Mouse (Mus musculus): ENCODE measurements around the gene Lamb3. TPM values are rescaled to one million over a fixed set of nuclear protein-coding genes. Genes with fewer than 3 reads are reported as not detected.

The Lamb3 gene
- total RNA-seq, 2 experiments from 2014 or later: 2.2 to 2.5 TPM

DNA sequence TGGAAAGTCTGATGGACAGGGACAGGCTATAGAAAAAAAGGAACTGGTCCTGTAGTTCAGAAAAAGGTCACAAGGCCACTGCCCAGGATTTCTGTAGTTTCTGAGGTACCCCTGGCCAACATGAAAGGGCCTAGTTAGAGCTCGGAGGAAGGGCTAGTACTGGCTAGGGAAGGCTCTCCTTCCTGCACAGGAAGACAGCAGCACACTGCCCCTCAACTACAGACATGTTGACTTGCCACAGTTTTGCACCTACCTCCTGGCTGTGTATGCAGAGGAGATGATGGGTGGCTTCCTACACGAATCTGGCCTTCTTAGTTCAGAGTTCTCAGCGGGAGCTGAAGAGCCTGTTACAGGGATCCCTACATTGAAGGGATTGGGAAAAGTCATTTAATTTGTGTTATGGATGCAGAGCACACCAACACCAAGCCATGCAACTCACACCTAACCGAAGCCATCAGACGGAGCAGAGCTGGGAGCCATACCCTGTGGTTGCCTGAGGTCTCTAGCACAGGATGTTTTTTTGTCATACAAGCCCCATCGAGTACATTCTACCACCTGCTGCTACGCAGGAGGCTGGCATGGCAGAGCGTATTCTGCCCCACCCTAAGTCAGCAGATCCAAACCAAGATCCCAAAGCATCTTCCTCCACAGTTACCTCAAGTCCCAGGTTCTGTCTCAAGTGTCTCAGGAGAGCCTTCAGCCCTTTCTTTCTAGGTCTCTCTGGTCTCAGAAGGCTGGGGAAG lies 6.7 kb upstream of the Lamb3 start:
- peak; percentile 44 for ATAC-seq (ENCODE audit: poor library complexity, severe bottlenecking)

DNA sequence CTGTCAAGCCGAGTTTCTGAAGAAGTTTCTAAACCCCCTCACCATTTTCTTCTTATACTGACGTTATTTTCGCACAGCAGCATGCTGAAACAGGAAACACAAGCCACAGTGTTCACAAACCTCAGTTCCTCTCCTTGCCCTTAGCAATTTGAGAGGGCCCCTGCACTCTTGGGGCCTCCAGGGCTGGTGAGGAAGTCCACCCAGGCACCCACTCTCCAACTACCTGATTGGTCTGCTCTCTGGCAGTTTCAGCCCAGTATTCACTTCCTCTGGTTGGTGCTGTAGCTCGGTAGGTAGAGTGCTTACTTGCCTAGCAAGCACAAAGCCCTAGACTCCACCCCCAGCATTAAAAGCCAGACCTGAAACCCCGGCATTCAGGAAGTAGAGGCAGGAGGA lies 6.1 kb upstream of the Lamb3 start, which contains the start of gene Traf3ip3:
TSS of gene Traf3ip3 (minus strand) at position 321 of the 396 bp plus-strand sequence.
- peak; percentile 83 for ATAC-seq (ENCODE audit: poor library complexity, severe bottlenecking)

DNA sequence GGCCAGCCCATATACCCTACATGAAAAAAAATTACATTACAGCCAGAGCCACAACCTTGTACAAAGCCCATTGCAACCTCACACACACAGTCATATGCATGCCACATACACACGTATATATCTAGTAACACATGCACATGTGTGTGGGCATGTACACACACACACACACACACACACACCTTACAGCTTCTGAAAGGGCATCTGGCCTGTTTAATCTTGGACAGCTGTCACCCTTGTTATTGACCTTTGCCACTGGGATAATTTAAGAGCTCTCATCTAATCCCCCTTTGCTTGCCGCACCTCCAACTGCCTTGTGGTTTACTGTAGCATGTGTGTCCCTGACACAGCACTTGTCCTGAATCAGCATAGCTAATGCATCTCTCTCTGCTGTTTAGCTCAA lies 3.7 kb upstream of the Lamb3 start:
- no peak for ATAC-seq (ENCODE audit: poor library complexity, severe bottlenecking)

DNA sequence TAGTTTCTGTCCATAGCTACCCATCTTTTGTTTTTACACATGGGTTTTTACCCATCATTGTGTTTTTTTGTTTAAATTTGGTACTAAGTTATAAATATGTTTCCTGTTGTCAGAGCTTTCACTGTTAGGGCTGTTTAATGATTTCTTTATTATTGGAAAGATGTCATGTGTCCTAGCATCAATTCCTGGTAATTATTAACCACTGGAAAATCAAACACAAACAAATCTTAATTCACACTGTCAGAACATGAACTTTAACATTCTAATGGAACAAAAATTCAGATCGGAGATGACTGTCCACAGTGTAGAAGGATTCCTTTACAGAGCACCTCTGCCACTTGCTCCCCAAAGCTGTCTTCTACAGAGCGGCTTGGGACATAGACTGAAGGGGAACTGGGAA lies 2.1 kb upstream of the Lamb3 start:
- no peak for ATAC-seq (ENCODE audit: poor library complexity, severe bottlenecking)

DNA sequence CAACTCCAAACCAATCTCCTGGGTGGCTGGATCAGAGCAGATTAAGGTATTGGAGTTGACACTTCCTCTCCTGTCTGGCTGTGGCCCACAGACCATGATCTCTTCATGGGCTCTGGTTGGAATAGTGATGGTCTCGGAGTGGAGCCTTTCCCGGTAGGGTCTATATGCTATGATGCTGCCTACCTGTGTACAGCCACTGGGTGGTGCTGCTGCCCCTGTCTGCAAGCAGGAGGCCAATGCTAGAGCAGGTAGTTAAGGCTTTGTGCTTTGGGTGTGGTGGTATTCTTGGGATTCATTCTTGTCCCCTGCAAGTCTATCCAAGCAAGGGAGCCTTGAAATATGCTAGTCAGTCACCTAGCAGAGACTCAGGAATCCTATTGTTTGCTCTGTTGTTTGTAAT lies 679 bp downstream of the Lamb3 start:
- ATAC-seq (ENCODE audit: poor library complexity, severe bottlenecking): peak; percentile 98

DNA sequence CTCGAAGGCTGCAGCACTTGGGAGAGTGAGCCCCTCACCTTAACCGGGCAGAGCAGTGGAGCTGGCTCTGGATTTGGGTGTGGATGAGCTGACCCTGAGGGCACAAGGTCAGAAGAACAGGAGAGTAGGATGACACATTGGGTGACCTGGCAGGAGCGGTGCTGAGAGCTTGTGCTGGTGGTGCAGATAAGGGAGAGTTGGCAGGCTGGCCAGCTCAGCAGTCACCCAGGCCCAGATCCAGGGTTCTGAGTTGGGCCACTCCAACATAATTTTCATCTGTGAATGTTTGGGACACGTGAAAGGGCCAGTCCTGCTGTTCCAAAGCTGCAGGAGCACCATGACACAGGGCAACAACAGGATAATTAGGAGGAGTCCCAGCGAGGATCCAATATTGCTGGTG lies 3.9 kb downstream of the Lamb3 start:
- no peak for ATAC-seq (ENCODE audit: poor library complexity, severe bottlenecking)

DNA sequence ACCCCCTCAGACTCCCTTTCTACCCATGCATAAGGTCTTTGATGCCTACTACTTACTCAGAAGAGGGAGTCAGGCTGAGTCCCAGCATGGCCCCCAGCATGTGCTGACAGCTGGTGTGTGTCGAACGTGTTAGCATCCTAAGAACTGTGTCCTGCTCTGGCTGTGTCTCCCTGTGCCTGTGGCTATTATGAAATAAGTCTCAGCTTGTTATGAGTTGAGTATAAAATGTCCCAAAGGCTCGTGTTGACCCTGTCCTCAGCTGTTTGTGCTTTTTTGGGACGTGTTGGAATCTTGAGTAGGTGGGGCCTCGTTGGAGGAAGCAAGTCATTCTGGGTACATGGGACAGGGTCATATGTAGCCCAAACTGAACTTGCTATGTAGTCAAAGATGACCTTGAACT lies 6.6 kb downstream of the Lamb3 start:
- ATAC-seq (ENCODE audit: poor library complexity, severe bottlenecking): no peak

DNA sequence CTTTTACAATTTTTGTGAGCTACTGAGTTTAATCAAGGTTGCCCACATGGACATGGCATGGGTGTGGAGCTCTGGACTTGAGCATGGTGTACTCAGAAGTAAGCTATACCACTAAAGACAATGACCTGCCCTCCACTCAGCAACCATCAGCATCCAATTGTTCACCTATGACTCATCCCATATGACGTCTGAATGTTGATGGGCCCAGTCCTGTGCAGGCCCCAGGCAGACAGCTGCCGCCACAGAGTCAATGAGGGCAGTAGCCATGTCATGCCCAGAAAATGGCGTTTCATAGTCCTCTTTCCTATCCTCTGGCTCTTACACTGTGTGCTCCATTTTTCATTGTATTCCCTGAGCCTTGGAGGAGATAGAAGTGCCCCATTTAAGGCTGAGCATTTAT lies 8.5 kb downstream of the Lamb3 start:
- no peak for ATAC-seq (ENCODE audit: poor library complexity, severe bottlenecking)

DNA sequence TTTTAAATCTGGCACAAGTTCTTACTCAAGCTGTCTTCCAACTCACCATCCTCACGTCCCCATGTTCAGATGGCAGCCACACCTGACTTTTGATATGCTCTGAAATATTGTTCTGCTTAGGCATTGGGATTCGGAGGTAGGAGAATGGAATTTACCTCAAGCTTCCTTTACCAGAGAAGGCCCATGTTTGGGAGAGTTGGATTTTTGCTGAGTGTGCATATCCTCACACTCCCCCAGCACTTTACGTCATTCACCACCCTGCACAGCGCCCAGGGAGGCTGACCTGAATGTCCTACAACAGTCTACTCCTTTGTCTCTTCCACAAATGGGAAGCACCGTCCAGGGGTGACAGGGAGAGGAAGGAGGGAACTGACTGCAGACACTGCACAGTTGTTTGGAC lies 12.9 kb downstream of the Lamb3 start:
- no peak for ATAC-seq (ENCODE audit: poor library complexity, severe bottlenecking)

DNA sequence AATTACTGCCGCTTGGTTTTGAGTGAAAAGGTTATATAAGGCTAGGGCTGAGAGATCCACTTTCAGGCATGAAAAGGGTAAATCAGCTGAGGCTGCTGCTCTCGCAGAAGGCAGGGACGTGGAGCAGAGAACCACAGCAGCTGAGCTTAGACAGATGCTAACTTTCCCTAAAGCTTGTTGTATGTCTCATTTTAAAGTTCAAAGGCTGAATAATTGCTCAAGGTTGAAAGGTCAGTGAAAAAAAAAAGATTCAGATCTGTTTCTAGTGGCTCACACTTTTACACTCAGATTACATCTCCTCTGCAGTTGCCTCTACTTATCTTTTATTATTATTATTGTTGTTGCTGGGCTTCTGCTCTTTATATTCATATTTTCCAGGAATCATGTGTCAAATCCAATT lies 18.0 kb downstream of the Lamb3 start:
- no peak for ATAC-seq (ENCODE audit: poor library complexity, severe bottlenecking)

DNA sequence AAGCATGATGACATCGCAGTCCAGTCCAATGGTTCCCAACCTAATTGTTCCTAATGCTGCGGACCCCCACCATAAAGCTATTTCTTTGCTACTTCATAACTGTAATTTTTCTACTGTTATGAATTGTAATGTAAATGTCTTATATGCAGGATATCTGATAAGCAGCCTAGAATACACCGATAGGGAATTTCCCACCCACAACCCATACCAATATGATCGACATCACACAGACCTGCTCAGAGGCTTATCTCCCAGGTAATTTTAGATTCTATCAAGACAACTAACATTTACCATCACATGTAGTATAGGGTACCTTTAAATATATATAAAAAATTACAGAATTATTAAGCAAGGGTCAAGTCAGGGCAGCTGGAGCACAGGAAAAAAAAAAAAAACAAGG lies 18.6 kb downstream of the Lamb3 start:
- no peak for ATAC-seq (ENCODE audit: poor library complexity, severe bottlenecking)

DNA sequence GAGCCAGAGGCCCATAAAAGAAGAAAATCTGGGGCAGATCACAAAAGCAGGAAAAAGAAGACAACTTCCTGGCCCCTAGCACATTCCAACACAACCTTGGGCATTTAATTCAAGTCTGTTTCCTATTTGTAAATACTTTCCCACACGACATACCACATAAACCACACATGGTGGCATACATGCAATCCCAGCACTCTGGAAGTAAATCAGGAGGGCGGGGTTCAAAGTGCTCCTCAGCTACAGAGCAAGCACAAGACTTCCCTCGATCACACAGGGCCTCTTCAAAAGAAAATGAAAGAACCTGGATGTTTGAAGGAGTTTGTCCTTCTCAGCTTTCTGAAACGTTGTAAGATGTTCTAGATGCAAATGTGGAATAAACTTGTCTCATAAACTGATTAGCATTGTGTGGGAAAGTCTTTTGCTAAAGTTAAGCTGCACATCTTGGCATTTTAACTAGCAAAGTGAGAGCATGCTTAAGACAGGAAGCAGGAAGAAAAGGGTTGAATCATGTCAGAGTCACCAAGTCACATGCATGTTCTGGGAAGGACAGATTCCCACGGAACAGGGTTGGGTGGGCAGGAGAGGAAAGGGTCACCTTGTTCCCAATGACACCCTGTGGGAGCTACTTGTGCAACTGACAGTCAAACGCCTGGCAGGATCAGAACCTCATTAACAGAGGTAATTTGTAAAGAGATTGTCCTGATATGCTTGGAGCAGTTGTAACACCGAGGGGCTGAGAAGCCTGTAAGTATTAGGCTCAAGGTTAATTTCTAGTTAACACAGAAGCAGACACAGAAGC lies 19.4 kb downstream of the Lamb3 start:
- ATAC-seq (ENCODE audit: poor library complexity, severe bottlenecking): peak; percentile 44

DNA sequence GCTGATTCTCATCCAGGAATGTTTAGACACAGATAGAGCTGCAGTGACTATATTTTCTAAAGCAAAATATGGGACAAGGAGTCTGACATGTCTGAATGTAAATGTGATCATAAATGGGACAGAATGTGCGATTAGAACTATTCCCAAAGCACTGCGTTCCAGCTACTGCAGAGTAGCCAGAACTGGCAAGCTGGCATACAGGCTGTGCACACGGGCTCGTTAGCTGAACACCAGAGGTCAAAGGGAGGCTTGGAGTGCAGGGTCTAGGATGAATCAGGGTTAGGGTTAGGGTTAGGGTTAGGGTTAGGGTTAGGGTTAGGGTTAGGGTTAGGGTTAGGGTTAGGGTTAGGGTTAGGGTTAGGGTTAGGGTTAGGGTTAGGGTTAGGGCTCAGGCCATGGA lies 20.0 kb downstream of the Lamb3 start:
- no peak for ATAC-seq (ENCODE audit: poor library complexity, severe bottlenecking)

DNA sequence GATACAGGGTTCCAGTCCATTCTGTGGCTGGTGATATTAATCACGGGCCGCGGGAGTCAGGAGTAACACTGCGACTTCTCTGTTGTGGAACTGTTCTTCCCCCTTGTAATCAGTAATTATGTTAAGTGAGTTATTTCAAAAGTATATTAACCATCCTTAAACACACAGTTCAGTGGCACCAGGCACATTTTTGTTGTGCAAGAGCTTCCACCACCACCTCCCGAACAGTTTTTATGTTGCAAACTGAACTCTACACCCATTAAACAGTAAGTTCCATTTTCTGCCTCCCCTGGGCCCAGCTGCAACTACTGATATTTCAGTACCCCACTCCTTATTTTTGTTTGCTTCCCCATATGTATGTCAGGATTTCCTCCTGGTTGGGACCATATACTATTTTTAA lies 22.1 kb downstream of the Lamb3 start:
- ATAC-seq (ENCODE audit: poor library complexity, severe bottlenecking): peak; percentile 38

DNA sequence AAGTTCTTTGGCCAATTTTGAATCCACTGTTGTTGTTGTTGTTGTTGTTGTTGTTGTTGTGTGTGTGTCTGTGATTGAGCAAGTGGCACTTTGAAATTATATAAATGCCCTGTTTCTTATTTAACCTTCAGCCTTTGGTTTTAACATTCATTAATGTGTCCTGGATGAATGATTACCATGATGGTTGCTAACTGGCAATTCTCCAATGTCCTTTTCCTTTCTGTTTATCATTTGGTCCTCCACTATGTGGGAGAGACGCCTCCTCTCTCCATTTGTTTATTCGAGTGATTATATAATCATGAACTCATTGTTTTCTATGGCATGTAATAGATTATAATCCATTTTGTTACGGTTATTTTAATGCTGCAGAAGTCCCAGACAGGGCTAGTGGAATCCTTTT lies 23.0 kb downstream of the Lamb3 start:
- ATAC-seq (ENCODE audit: poor library complexity, severe bottlenecking): no peak

DNA sequence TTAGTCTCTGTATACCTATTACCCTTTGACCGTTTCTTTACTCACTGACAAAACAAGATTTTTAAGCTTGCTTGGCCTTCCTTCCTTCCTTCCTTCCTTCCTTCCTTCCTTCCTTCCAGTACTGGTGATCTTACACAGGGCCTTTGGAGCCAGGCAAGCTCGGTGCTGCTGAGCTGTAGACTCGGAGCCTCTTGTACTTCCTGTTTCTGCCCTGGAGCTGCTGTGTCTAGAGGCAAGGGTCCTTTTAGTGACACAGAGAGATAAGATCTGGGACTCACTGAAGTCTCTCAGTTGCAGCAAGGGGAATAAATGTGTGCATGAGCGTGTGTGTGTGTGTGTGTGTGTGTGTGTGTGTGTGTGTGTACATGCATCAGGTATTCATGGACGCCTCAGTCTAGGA lies 23.4 kb downstream of the Lamb3 start:
- ATAC-seq (ENCODE audit: poor library complexity, severe bottlenecking): peak; percentile 84

DNA sequence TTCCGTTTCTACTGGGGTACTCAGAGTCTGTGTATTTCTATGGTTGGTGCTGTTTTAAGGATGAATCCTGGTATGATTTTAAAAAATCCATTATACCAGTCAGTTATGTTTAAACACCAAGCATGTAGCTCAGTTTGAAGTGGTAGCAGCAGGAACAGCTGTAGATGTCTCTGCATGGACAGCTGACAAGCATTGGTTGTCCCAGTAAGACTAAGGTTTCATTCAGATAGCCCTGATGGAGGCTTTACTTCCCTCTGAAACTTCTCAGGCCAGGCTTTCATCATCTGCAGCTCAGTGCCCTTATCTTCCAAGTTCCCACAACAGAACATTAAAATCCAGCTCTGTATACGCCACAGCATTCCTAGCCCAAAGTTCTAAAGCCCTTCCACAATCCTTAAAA lies 25.2 kb downstream of the Lamb3 start:
- peak; percentile 50; the same call in 1 of the 2 replicates for ATAC-seq (ENCODE audit: poor library complexity, severe bottlenecking)

DNA sequence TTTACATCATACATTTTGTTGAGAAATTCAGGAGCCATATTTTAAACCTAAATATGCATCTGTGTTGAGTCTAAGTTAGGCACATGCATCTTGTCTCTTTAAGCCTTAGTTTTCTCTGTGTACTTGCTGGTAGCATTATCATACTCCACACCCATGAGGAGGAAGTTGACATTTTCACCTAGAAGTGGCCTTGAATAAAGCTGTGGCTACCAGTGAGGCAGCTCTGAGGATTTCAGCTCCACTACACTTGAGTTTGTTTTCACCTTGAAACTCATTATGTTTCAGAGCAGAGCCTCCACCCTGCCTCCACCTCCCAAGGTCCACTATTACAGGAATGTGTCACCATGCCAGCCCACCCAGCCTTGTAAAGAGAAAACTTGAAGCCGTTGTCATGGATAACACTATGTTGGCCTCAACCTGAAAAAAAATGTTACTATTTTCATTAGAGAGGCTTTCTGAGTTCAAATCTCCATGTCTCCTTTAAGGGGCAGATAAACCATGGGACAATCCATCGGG lies 26.7 kb downstream of the Lamb3 start:
- no peak for ATAC-seq (ENCODE audit: poor library complexity, severe bottlenecking)

DNA sequence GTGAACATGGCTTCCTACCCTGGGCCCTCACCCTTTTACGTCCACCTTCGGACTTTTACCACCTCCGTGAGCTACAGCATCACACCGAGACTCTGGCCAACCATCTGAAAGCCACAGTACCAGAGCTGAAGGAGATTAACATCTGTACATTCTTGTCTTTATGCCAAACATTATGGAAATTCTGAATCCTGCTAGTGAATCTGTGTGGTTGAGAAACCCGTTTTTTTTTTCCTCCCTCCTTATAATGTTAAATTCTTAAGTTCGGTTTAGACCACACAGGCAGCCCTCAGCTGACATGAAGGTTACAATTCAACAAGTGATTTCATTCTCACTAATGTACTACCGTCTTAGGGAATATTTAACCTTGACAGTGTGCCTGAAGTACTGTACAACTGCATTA lies 27.4 kb downstream of the Lamb3 start:
- ATAC-seq (ENCODE audit: poor library complexity, severe bottlenecking): no peak

DNA sequence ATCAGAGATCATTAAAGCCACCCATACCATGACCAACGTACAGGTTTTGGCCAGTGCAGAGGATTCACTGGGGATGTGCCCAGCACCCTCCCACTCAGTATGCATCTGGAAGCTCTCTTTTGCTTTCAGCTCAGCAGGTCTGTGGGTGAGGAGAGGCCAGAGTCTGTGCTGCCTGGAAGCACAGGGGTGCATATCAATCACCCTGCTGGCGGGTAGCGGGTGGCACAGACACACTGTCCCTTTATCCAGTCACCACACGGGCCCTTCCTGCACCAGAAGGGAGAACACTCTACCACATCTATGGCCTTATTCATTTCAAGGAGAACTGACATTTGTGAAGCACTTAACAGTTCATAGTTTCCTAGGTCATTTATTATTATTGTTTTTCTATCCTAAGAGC lies 30.9 kb downstream of the Lamb3 start:
- ATAC-seq (ENCODE audit: poor library complexity, severe bottlenecking): no peak

DNA sequence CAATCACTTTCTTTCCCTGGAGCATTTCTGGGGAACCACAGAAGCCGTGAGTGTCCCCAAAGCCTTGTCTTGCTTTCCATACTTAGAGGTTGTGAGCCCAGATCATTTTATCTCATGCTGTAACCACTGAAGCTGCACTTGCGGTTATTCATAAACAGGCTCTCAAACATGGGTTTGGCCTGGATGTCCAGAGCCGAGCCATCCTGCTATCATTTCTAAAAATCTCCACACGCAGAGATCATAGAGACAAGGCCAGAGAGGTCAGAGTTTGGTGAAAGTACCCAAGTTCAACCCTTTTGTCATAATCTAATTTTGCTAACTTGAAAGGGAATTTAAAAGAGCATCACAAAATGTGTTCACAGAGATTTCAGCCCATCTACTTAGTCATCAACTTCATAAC lies 33.9 kb downstream of the Lamb3 start:
- ATAC-seq (ENCODE audit: poor library complexity, severe bottlenecking): no peak

DNA sequence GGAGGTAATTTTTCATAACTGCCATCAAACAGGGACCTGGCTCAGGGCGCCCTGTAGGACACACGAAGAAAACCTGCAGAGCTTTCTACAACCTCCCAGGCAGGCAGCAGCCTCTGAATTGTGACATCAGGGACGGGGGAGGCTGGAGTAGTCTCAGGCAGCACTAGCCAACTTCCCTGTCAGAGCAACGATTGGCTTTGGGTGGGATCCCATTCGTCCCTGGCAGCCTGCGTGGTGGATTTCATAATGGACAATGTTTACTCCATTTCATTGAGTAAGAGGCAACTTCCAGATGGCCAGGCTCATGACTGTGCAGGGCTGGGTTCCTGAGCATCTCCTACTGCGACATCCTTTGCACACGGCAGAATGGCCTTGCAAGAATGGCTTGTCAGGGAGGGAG lies 34.7 kb downstream of the Lamb3 start:
- peak; percentile 91 for ATAC-seq (ENCODE audit: poor library complexity, severe bottlenecking)
